Mouse (Mus musculus) MEL (cell line): ENCODE data around the gene Cib4.

Source experiments
- CTCF ChIP-seq, 3 experiments: IDR thresholded peaks in 2 of 3; conservative IDR thresholded peaks in 1 of 3; 2 replicates each; pipeline ENCODE4 v1.5.1; 2011 to 2012; ENCODE audit warnings: low read length in 3 of 3, low read depth in 2 of 3, mild to moderate bottlenecking in 2 of 3, improper control_type of control experiment in 1 of 3, inconsistent platforms in 1 of 3, mixed read lengths in 1 of 3, moderate library complexity in 1 of 3; ENCODE audit not compliant: control insufficient read depth in 1 of 3, insufficient read depth in 1 of 3, poor library complexity in 1 of 3, severe bottlenecking in 1 of 3
- E2F4 ChIP-seq: IDR thresholded peaks from 2 replicates; pipeline ENCODE4 v1.6.1; 2011; ENCODE audit warnings: low read depth, low read length, improper control_type of control experiment, borderline replicate concordance
- MAFK ChIP-seq: IDR thresholded peaks from 2 replicates; pipeline ENCODE4 v1.6.1; 2011; ENCODE audit warnings: low read depth, mild to moderate bottlenecking, low read length, improper control_type of control experiment, borderline replicate concordance
- NELFE ChIP-seq: IDR thresholded peaks from 2 replicates; pipeline ENCODE4 v1.6.1; 2011; ENCODE audit warnings: low read depth, low read length, improper control_type of control experiment
- ZMIZ1 ChIP-seq: IDR thresholded peaks from 2 replicates; pipeline ENCODE4 v1.6.1; 2012; ENCODE audit warnings: low read depth, mild to moderate bottlenecking, inconsistent platforms, low read length, improper control_type of control experiment, moderate library complexity

DNA sequence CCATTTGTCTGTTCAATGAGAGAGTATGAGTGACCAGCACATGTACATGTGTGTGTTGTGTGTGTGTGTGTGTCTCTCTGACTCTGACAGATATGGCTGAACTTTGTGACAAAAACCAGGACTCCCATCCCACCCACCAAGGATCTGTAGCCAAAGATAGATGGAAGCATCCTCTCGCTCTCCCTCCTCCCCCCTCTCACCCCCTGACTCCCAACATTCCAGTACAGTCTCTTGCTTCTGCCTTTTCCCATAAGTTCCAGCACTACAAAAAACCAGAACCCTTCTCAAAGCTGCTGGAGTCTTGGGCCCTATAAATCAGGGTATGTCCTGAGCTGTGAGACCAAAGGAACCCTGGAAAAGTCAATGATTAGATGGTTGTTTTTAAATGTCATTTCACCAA lies 22.8 kb upstream of the Cib4 start:
- TF ChIP-seq CTCF (IDR thresholded peaks at IDR 0.05 in 2 of 3, conservative IDR thresholded peaks at IDR 0.05 in 1 of 3; ENCODE audit: control insufficient read depth in 1 of 3, insufficient read depth in 1 of 3, low read depth in 2 of 3, low read length in 3 of 3, poor library complexity in 1 of 3, severe bottlenecking in 1 of 3) (no peak), MAFK (no peak), NELFE (no peak), ZMIZ1 (no peak), E2F4 (no peak)
